Mouse (Mus musculus) embryonic facial prominence, embryonic 10.5 days (tissue): ENCODE measurements at regions not wholly inside any gene's neighbourhood (a gene's known extent, or its start where the extent isn't known, plus 50 kb on each side); places are given as distances from the start of the nearest gene placed in this dataset.

Experiments
- DNase-seq: peaks from one replicate; pipeline ENCODE4 v3.0.0-alpha.2; 2017; ENCODE audit warnings: low spot score
- H3K27ac ChIP-seq: fragments of 300-500 bp; sonication (generic); replicated peaks from 2 replicates; pipeline ENCODE4 v1.5.1; 2016; ENCODE audit warnings: mild to moderate bottlenecking
- H3K27me3 ChIP-seq: fragments of 300-500 bp; sonication (generic); replicated peaks from 2 replicates; pipeline ENCODE4 v1.6.1; 2016; ENCODE audit warnings: low read depth, mild to moderate bottlenecking; ENCODE audit not compliant: poor library complexity, severe bottlenecking
- H3K36me3 ChIP-seq: fragments of 300-500 bp; sonication (generic); replicated peaks from 2 replicates; pipeline ENCODE4 v1.6.1; 2016; ENCODE audit warnings: mild to moderate bottlenecking, moderate library complexity
- H3K4me1 ChIP-seq: fragments of 300-500 bp; sonication (generic); 2 replicates; pipeline ENCODE4 v1.6.1; 2016
- H3K4me3 ChIP-seq: fragments of 300-500 bp; sonication (generic); 2 replicates; pipeline ENCODE4 v1.5.1; 2016; ENCODE audit warnings: mild to moderate bottlenecking, moderate library complexity
- H3K9me3 ChIP-seq: fragments of 300-500 bp; sonication (generic); 2 replicates; pipeline ENCODE4 v1.6.1; 2016; ENCODE audit warnings: mild to moderate bottlenecking
- WGBS: fragments of 180-500 bp; shearing (Covaris S2); methylation state at CpG from one replicate; pipeline ENCODE4 v1.1.7; 2016; 5-methylcytosine and 5-hydroxymethylcytosine counted together

DNA sequence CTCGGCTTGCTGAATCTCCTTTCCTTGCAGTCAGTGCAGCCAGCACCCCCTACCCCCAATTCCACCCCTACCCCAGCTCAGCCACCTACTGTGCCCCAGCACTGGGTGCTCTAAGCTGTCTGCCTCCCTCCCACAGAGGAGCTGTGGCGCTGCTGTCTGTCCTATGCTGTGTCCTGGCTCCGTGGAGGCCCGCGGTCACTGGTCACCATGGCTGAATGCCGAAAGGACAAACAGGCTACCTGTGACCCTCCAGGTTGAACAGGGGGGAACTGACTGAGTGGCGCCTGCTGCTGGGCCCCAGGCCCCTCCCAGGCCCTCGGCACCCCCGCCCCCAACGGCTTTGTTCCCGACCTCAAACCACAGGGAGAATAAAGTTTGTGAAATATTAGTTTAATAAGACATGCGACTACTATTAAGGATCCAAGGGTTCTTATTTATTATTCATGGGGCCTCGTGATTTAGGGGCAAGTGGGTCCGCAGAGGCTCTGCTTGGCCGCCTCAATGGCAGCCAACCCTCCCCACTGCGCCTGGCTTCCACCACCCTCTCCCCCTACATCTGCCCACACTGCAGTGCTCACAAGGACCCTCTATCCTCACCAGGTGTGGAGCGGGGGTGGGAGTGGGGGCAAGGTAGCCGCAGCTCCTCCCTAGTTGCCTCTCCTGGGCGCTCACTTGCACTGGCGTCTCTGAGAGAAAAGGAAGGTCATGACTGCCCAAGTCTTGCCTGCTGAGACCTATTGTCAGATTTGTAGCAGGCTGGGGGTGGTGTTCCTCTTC lies 90.0 kb upstream of the Mvb12b start:
- no peaks in the 10 kb centered on the region for H3K9me3 ChIP-seq
- peaks cover 36% of the 10 kb centered on the region for H3K4me1 ChIP-seq
- DNase-seq: peak; percentile 8
- H3K36me3 ChIP-seq: no peaks in the 10 kb centered on the region
- 0 out of 2 replicates have a peak overlapping the region, but pooled peaks have one; percentile 30 for H3K27ac ChIP-seq
- WGBS: 74% methylated on average over 20 of the region's 20 CpGs
- H3K27me3 ChIP-seq: peaks cover 21% of the 10 kb centered on the region
- H3K4me3 ChIP-seq: no peak overlapping the region

DNA sequence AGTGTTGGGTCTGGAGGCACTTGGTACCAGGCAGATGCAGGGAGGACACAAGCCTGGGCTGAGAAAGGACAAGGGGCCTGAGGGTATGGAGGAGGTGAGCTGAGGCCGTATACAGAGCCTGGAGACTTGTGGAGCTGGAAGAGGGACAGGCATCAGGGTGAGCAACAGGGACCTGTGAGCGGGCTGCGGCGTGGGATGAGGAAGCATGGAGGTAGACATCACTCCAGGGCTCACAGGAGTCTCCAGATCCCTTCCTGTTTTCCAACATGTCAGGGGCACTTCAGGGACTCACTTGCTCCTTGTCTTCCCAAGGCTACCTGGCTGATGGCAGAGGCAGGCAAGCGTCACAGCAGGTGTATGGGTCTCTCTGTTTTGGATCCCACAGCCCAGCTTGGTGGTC lies 89.4 kb upstream of the Mvb12b start:
- peaks cover 21% of the 10 kb centered on the region for H3K27me3 ChIP-seq
- WGBS: 89% methylated on average over 5 of the region's 5 CpGs
- H3K9me3 ChIP-seq: no peaks in the 10 kb centered on the region
- H3K27ac ChIP-seq: no peak overlapping the region
- no peak overlapping the region for H3K4me3 ChIP-seq
- H3K36me3 ChIP-seq: no peaks in the 10 kb centered on the region
- no peak for DNase-seq
- H3K4me1 ChIP-seq: peaks cover 33% of the 10 kb centered on the region

DNA sequence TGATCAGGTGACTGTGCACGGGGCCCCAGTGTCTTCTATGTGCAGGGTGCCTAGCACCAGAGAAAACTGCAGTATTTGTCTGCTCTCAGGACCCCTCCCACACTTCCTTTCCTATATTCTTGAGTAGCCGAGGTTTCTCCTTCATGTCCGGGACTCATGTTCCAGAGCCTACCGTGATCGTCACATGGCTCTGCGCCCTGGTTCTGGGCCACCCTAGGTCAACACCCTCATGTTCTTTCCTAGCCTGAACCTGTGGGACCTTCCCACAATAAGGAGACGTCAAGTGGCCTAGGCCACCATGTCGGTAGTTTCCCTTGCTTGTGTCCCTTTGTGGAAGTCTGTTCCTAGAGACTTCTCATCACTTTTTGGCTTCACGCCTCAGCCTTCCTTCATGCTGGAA lies 88.4 kb upstream of the Mvb12b start:
- no peak overlapping the region for H3K27ac ChIP-seq
- 87% methylated on average over 9 of the region's 9 CpGs for WGBS

DNA sequence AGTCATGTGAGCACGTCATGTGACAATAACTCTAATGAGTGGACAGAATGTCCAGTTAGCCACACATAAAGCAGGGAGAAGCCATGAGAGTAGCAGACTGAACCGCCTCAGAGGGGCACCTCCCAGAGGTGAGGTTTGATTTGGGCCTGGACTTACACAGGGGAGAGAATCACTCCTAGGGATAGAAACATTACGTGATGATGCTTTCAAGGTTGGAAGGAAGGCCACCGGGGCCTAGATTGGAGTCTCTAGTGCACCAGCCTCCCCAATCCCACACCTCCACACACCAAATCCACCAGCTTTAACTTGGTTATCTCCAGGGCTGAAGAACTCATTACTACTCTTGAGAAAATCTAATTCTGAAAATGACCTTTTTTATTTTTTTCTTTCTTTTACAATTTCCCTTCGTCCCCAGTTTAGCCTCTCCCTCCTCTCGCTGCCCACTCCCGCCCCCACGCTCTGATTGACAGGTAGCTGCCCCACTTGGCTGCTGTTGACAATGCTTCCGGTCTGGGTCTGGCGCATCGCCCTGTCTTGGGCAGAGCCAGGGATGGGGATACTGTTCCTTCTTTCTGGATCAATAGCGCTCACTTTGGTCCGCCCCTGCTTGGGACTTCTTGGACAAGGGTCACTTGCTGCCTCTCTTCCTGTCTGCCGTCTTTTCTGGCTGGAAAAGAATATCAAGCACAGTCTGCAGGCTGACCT lies 87.8 kb upstream of the Mvb12b start:
- Histone ChIP-seq H3K4me3 (no peak overlapping the region), H3K27ac (no peak overlapping the region), H3K9me3 (no peaks in the 10 kb centered on the region), H3K36me3 (no peaks in the 10 kb centered on the region), H3K27me3 (peaks cover 21% of the 10 kb centered on the region), H3K4me1 (peaks cover 26% of the 10 kb centered on the region)
- DNase-seq: peak; percentile 37
- 76% methylated on average over 14 of the region's 14 CpGs for WGBS

More for the DNA sequence above, 88.4 kb upstream of the Mvb12b start:
- peaks cover 21% of the 10 kb centered on the region for H3K27me3 ChIP-seq
- no peak for DNase-seq
- H3K4me1 ChIP-seq: peaks cover 26% of the 10 kb centered on the region
- H3K4me3 ChIP-seq: no peak overlapping the region
- no peaks in the 10 kb centered on the region for H3K9me3 ChIP-seq
- no peaks in the 10 kb centered on the region for H3K36me3 ChIP-seq

DNA sequence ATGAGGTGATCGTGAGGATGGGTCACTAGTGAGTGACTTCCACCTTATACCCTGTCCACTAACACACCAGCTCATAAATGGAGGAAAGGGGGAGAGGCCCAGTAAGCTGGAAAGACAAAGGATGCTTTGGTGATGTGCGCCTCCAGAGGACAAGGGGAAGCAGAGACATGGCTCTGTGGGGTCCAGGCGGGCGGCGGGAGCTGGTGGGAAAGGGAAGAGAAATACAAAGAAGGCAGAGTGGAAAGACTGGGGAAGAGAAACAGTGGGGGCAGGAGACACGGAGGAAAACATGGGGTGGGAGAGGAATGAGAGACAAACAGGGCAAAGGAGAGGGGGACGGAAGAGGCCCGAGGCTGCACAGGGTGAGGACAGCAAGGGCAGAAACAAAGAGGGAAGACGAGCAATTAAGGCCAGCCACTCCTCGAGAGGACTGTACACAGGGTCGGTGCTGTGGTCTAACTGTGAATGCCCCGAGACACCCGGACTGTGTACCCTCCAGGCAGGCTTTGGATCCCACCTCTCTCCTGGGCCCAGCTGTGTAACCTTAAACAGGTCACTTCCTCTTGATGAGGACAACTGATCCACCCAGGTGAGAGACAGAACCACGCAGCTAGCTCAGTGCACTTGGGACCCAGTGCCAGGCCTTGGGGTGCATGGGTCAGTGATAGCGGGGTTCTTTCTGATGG lies 87.1 kb upstream of the Mvb12b start:
- peak overlapping the region; percentile 57 for H3K27ac ChIP-seq
- 67% methylated on average over 15 of the region's 15 CpGs for WGBS
- no peaks in the 10 kb centered on the region for H3K36me3 ChIP-seq
- peak; percentile 11 for DNase-seq
- H3K4me3 ChIP-seq: no peak overlapping the region
- H3K4me1 ChIP-seq: peaks cover 26% of the 10 kb centered on the region
- no peaks in the 10 kb centered on the region for H3K9me3 ChIP-seq
- peaks cover 21% of the 10 kb centered on the region for H3K27me3 ChIP-seq

DNA sequence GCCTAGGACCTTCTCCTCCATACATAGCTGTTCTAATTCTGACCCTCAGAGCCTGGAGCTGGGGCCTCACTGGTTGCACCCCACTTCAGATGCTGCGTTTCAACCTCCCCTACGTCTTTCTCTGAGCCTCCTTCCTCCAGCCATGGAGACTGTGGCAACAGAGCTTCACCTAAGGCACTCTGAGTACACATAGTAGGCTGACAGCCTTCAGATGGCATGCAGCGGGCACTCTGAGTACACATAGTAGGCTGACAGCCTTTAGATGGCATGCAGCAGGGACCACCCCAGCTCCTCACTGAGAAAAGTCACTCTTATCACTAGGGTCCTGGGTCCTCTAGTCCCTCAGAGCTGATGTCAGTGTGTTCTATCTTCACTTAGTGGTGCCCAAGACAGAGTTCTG lies 86.3 kb upstream of the Mvb12b start:
- Histone ChIP-seq H3K27me3 (peaks cover 21% of the 10 kb centered on the region), H3K9me3 (no peaks in the 10 kb centered on the region), H3K4me3 (no peak overlapping the region), H3K36me3 (no peaks in the 10 kb centered on the region), H3K4me1 (peaks cover 26% of the 10 kb centered on the region), H3K27ac (no peak overlapping the region; the same call in 1 of the 2 replicates)
- WGBS: 79% methylated on average over 3 of the region's 3 CpGs
- peak; percentile 5 for DNase-seq

DNA sequence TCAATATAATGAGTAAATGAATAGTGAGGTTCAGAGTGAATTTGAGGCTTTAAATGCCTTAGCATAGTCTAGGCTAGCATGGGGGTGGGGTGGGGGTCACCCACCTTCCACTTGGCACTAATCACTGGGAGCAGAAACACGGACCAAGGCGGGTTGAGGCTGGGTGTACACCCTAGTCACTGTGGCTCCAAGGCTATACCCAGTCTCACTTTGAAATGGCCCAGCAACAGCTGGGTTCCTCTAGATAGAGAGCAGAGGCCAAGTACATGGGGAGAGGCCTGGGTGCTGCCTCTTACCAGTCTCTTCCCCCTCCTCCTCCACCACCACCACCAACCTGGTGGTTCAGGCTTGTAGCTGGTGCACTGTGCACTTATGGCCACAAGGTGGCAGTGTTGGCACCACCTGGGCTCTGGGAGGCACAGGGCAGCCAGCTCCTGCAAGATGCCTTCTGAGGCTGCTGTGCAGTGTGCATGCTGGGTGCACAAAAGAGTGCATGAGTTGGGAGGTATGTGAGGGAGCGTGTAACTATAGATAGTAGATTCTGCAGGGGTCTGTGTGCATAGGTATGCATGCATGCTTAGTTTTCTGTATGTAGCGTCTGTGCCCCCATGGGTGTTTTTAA lies 85.6 kb upstream of the Mvb12b start:
- WGBS: 73% methylated on average over 4 of the region's 4 CpGs
- H3K27ac ChIP-seq: no peak overlapping the region
- no peaks in the 10 kb centered on the region for H3K36me3 ChIP-seq
- H3K9me3 ChIP-seq: no peaks in the 10 kb centered on the region
- DNase-seq: peak; percentile 83
- H3K27me3 ChIP-seq: peaks cover 25% of the 10 kb centered on the region
- H3K4me3 ChIP-seq: no peak overlapping the region
- peaks cover 26% of the 10 kb centered on the region for H3K4me1 ChIP-seq

DNA sequence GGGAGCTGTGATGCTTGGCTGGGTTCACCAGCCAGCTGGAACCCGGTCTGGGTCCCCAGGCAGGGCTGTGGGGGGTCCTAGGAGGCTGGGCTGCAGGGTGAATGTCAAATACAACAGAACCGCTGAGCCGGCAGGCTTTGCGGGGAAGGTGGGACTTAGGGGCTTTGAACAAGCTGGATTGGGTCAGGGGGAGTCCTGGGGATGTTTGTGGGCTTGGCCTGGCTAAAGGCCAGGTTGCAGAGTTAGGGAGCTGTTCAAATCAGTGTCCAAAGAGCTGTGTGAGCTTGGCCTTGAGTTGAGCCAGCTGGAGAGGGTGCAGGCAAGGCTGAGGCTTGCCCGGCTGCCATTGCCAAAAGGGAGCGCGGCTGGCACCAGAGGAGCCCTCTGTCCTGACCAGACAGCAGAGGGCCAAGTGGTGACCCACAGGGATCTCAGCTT lies 79.3 kb upstream of the Mvb12b start:
- Histone ChIP-seq H3K4me3 (no peak overlapping the region), H3K9me3 (no peaks in the 10 kb centered on the region), H3K27me3 (peaks cover 41% of the 10 kb centered on the region), H3K4me1 (peaks cover 14% of the 10 kb centered on the region), H3K36me3 (no peaks in the 10 kb centered on the region), H3K27ac (0 out of 2 replicates have a peak overlapping the region, but pooled peaks have one; percentile 14)
- no peak for DNase-seq
- 51% methylated on average over 7 of the region's 7 CpGs for WGBS

DNA sequence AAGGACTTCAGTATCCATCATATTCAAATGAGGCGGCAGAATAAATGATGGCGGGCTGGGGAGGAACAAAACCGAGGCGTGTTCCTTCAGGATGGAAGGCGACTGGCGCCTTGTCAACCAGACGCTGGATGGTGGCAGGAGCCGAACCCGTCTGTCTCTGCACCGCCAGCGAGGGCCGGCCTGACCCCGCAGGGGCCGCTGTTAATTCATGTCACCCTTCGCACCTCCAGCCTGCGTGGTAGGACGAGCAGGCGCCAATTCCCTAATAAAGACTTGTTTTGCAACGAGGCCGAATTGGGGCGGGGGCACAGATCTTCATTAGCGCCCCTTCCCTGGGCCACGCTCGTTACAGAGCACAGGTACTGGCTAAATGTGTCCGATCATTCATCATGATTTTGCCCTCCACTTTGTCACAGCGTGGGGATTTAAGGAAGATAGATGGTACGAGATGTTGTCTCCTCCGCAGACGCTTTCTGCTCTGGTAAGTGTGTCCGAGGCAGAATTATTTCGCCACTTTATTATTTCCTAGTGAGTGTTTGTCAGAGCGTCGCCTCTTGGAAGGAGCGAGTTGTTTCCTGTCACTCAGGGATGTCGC lies 78.7 kb upstream of the Mvb12b start:
- peaks cover 14% of the 10 kb centered on the region for H3K4me1 ChIP-seq
- DNase-seq: no peak
- H3K27ac ChIP-seq: no peak overlapping the region
- H3K36me3 ChIP-seq: no peaks in the 10 kb centered on the region
- H3K9me3 ChIP-seq: no peaks in the 10 kb centered on the region
- H3K27me3 ChIP-seq: peaks cover 41% of the 10 kb centered on the region
- 42% methylated on average over 35 of the region's 35 CpGs for WGBS
- H3K4me3 ChIP-seq: peak overlapping the region; percentile 22; the same call in 1 of the 2 replicates

DNA sequence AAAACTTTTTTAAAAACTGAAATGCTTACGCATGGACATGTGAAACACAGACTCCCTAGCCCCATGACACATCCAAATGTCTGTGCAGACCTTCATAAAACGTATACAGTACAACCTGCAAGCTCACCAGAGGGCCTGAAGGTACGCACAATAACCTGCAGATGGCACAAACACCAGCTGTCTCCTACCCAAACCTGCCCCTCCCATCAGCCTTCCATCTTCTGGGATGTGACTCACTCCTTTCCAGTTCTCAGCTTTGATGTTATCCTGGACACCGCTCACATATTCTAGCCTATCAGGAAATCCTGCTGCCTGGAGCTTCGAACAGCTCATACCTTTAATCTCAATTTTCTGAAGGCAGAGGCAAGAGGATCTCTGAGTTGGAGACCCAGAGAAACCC lies 76.3 kb upstream of the Mvb12b start:
- 88% methylated on average over 5 of the region's 5 CpGs for WGBS
- Histone ChIP-seq H3K9me3 (no peaks in the 10 kb centered on the region), H3K27ac (no peak overlapping the region), H3K4me3 (no peak overlapping the region), H3K4me1 (peaks cover 14% of the 10 kb centered on the region), H3K27me3 (peaks cover 41% of the 10 kb centered on the region), H3K36me3 (no peaks in the 10 kb centered on the region)
- no peak for DNase-seq

DNA sequence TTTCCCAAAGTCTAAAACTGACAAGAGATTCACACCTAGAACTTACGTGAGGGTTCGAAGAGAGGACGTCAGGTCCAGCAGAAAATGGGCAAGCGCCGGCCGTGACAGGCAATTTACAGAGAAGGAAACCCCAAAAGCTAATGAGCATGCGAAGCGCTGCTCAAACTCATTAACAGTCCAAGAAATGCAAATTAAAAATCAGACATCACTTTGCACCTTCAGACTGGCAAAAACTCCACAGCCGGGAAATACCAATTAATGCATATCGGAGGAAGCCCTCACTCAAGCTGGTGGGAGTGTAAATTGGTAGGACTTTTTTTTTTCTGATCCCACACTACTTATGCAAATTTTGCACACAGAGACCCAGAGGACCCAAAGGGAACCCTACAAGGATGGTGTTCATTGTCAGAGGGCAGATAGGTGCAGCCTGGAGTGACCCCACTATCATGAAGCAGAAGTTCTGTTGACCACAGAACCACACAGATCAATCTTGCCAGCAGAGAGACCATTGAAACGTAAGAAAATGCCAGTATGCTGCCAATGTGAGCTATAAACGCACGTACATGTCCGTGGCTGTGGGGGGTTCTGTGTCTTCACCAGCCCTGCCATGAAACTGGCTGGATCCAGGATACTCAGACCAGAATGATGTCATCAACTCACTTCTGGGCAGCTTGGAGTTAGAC lies 74.8 kb upstream of the Mvb12b start:
- peaks cover 29% of the 10 kb centered on the region for H3K27me3 ChIP-seq
- H3K27ac ChIP-seq: no peak overlapping the region
- no peak for DNase-seq
- H3K4me1 ChIP-seq: peaks cover 14% of the 10 kb centered on the region
- H3K4me3 ChIP-seq: no peak overlapping the region
- 85% methylated on average over 14 of the region's 14 CpGs for whole genome bisulfite sequencing
- H3K36me3 ChIP-seq: no peaks in the 10 kb centered on the region
- H3K9me3 ChIP-seq: no peaks in the 10 kb centered on the region
